Mouse (Mus musculus): Measurements from ENCODE around the gene Snrpa.

Gene Snrpa

GRCm38 (mm10) chr7:27198355-27198754 is 2.3 kb upstream of the Snrpa start:
- DNase-seq = no peak

GRCm38 (mm10) chr7:27197634-27198033 is 1.6 kb upstream of the Snrpa start:
- DNase-seq = no peak

- DNase-seq = no peak
Observed at GRCm38 (mm10) chr7:27197136-27197535, 1.1 kb upstream of the Snrpa start.

GRCm38 (mm10) chr7:27193731-27194130 is 2.3 kb downstream of the Snrpa start:
- no peak for DNase-seq

GRCm38 (mm10) chr7:27192434-27192833 is 3.6 kb downstream of the Snrpa start:
- no peak for DNase-seq

- no peak for DNase-seq
Observed at GRCm38 (mm10) chr7:27189271-27189931, 6.7 kb downstream of the Snrpa start.

GRCm38 (mm10) chr7:27185986-27186385 is 10.1 kb downstream of the Snrpa start:
- no peak for DNase-seq

- DNase-seq = peak; percentile 62
Observed at GRCm38 (mm10) chr7:27184964-27185363, 11.1 kb downstream of the Snrpa start.

GRCm38 (mm10) chr7:27182498-27182897 is 13.6 kb downstream of the Snrpa start:
- no peak for DNase-seq

GRCm38 (mm10) chr7:27180837-27181695 is 15.0 kb downstream of the Snrpa start, which contains the start of the genes Gm21983 and Mia:
TSS of gene Gm21983 (minus strand) at chr7:27181086.
TSS of gene Mia (minus strand) at chr7:27181157.
- DNase-seq = no peak

- DNase-seq = no peak
Observed at GRCm38 (mm10) chr7:27180036-27180435, 16.0 kb downstream of the Snrpa start.

GRCm38 (mm10) chr7:27179217-27179918 is 16.7 kb downstream of the Snrpa start:
- DNase-seq = no peak

GRCm38 (mm10) chr7:27178324-27179216 is 17.5 kb downstream of the Snrpa start, which contains the start of gene Rab4b:
TSS of gene Rab4b (minus strand) at chr7:27178896.
- DNase-seq = peak; percentile 99

- no peak for DNase-seq
Observed at GRCm38 (mm10) chr7:27177942-27178323, 18.1 kb downstream of the Snrpa start.

- DNase-seq = no peak
Observed at GRCm38 (mm10) chr7:27174896-27175295, 21.2 kb downstream of the Snrpa start.

GRCm38 (mm10) chr7:27174496-27174895 is 21.6 kb downstream of the Snrpa start:
- DNase-seq = no peak

GRCm38 (mm10) chr7:27170981-27171380 is 25.1 kb downstream of the Snrpa start:
- DNase-seq = no peak

GRCm38 (mm10) chr7:27168371-27168770 is 27.7 kb downstream of the Snrpa start:
- DNase-seq = no peak

GRCm38 (mm10) chr7:27167475-27168094 is 28.5 kb downstream of the Snrpa start:
- DNase-seq = no peak

GRCm38 (mm10) chr7:27166614-27167474 is 29.2 kb downstream of the Snrpa start, which contains the start of gene Egln2:
TSS of gene Egln2 (minus strand) at chr7:27166802.
- DNase-seq = peak; percentile 97

GRCm38 (mm10) chr7:27166229-27166613 is 29.9 kb downstream of the Snrpa start:
- peak; percentile 92 for DNase-seq
